Mouse (Mus musculus) activated CD4-positive, CD25-positive, alpha-beta regulatory T cell, adult 4 months (primary cell): ENCODE data around the gene Pdf. TPM values are rescaled to one million over a fixed set of nuclear protein-coding genes. Genes with fewer than 3 reads are reported as not detected.

Source experiments
- ATAC-seq: one replicate; pipeline ENCODE4 v1.8.0; 2017
- polyA plus RNA-seq, 2 experiments: library from polyadenylated mRNA; unstranded; fragments of 100-300 nt; shearing (Covaris generic); gene quantifications; one replicate each; pipeline ENCODE4 v1.2.1; 2017

The Pdf gene
- polyA plus RNA-seq = 1 to 10 TPM; 3.8 to 4.9 TPM

DNA sequence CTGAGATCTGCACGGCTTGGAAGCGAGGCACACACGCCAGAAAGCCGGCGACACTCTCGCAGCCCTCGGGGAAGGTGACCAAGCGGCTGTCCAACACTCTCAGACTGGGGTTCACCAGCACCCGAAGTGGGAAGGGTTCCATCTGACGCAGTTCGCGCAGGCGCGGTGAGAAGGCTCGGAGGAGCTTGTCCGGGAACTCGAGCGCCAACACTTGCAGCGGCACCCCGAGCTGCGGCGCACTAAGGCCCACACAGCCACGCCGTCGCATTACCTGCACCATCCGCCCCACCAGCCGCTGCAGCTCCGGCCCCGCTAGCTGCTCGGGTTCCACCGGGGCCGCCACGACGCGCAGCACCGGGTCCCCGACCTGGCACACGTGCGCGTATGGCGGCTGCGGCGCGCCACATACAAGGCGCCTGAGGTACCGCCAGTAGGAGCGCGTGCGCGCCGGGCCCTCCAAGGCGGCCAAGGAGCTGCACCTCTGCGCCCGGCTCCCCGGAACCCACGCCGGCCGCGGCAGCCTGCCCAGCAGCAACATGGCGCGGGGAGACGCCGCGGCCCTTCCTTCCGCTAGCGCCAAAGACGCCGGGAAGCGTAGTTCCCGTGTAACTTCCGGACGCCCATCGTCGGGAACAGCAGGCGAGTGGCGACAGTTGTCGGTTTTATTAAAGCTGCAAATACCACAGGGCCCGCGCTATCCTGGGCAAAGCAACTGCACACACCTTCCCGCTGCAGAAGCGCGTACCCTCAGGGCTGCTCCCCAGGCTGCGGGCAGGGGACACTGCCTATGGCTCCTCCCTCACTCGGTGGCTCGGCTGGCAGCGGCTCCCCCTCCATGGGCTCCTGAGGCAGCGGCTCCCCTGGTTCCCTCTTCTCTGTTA, at the start of gene Pdf:
TSS of gene Pdf (minus strand) at position 554 of the 881 bp plus-strand sequence.
- ATAC-seq = peak; percentile 70

DNA sequence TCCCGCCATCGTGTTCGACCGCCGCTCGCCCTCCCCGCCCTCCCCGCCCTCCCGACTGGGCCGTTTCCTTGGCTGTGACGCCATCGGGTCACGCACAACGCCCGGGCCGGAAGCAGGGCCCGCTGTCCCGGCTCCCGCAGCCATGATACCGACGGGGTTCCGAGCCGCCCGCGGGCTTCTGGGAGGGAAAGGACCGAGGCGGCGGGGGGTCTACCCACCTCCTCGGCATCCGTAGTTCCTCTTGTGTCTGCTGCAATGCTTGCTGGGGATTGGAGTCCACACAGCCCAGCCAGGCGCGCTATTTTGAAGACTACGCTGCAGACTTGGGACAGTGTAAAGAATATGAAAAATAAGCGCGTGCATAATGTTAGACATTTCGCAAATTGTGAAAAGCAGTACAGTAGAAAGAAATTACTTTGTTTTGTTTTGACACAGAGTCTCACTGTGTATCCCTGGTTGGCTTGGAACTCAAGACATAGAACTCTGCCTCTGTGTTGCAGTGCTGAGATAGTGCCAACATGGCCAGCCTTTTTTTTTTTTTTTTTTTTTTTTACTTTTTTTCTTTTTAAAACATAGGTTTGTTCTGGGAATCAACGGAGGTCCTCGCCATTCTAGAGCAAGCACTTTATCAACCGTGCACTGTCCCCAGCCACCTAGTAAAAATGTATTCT, 48.1 kb upstream of the Pdf start, which contains the start of gene Terf2:
TSS of gene Terf2 (minus strand) at position 182 of the 671 bp plus-strand sequence.
- ATAC-seq = peak; percentile 83

DNA sequence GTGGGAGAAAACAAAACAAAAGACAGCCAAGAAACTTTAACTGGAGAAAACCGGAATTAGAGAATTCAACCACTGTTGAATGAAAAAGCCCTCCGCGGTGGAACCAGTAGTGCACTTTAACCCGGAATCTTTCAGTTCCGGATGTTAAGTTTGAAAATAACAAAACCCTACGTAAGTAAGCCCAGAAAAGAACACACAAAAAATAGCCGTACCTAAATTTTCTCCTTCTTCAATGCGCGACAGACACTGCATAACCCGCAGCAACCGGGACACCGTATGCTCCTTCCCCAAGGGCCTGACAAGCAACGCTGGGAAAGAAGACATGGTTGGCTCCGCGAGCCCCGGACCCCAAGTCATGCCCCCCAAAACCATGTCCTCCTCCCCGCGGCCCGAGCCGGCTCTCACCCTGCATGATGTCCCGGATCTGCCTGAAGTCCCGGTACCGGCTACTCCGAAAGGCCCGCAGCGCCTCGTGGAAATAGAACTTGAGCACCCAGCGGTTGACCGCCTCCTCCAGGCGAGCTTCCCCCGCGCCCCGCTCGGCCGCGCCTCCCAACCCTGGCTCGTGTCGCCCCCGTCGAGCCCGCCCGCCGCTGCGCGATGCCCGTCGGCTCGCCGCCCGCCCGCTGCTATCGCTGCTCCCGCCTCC, 47.4 kb upstream of the Pdf start:
- peak; percentile 48 for ATAC-seq

DNA sequence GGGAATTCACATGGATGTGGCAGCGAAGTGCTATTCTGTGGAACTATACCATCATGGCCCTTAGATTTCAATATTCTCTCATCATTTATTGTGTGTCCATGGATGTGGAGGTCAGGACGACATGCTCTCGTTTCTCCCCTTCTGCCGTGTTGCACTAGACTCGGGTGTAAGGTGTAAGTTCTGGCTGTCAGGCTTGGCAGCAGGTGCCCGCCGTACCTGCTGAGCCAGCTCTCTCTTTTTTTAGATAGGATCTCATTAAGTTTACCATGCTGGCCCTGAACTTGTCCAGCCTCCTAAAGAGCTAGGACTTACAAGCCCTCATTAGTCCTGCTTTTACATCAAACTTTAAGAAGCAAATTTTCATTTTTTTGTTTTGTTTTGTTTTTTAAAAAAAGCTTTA, 42.1 kb upstream of the Pdf start:
- no peak for ATAC-seq

DNA sequence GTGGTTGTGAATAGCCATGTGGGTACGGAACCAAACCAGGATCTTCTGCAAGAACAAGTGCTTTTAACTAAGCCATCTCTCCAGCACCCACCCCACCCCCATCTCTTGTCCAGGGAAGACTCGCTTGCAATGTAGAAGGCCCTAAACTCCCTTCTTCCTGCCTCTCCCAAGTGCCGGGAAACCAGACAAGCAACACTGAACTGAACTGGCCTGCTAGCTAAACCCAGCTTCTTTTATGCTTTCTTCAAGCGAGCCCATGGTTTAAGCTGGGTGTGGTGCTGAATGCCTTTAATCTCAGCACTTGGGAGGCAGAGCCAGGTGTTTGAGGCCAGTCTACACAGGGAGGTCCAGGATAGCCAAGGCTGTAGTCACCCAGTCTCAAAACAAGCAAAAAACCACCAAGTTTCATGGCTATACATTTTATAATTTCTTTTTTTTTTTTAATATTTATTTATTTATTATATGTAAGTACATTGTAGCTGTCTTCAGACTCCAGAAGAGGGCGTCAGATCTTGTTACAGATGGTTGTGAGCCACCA, 40.2 kb upstream of the Pdf start:
- no peak for ATAC-seq

GRCm38 (mm10) chr8:107086018-107086417, 37.6 kb upstream of the Pdf start:
- no peak for ATAC-seq

DNA sequence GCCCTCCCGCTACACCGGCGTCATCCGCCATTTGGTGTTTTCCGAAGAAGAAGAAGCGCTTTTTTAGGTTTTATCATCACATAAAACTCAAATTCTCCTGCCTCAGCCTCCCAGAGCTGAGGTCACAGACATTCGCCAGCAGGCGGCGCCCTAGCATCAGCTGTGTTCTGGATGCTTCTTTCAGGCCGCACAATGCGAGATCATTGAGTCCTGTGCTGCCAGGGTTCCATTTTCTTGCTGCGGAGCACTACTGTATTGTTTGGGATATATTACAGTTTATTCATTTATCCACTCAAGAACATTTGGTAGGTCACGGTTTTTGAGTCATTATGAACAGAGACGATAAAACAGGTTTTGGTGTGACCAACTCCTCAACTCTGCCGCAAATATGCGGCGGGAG, 36.9 kb upstream of the Pdf start:
- no peak for ATAC-seq

DNA sequence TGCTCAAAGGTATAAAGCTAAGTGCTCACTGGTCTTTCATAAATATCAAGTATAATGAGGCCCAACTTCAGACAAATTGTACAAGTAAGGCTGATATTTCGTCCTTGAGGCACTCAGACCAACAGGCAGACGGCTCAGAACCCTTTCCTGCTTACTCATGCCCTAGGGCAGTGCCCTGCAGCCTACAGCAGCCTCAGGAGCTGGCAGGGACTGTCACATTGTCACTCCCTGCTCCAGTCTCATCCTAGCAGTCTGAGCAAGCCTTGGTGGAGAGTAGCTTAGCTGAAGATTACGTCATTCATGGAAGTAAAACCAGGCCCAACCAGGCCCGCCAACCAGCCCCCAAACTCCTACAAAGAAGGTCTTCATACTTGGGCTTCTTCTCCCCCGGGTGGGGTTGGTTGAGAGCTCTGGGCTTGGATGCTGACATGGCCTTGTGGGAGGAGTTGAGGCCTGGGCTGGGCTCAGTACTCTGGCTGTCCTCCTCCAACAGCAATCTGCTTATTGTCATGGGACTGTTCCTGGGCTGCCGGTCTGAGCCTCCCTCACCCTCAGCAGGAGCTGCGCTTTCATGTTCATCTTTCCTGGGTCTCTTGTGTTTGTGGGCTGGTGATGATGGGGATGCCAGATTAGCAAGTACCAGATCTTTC, 27.9 kb upstream of the Pdf start:
- no peak for ATAC-seq

DNA sequence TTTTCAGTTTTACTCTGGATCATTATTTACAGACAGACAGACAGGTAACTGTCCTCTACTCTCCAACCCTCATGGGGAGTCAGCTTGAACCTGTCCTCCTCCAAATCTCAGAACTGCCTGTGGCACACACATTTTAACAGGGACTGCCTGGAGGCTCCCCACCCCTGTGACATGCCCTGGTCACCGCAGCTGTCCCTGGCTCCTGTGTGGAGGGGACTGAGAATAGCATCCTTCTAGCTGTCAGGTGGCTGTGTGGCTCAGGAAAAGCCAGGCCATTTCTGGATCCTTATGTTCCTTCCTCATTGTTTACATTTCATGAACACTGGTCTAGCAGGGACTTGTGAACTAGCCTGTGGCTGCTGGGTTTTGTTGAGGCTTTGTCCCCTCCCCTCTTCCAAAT, 25.7 kb upstream of the Pdf start:
- ATAC-seq = no peak

GRCm38 (mm10) chr8:107073706-107074105, 25.3 kb upstream of the Pdf start:
- no peak for ATAC-seq

GRCm38 (mm10) chr8:107065511-107066496, 17.4 kb upstream of the Pdf start, which contains the start of gene Tmed6:
Tmed6 (minus strand) TSS chr8:107065644.
- no peak for ATAC-seq

DNA sequence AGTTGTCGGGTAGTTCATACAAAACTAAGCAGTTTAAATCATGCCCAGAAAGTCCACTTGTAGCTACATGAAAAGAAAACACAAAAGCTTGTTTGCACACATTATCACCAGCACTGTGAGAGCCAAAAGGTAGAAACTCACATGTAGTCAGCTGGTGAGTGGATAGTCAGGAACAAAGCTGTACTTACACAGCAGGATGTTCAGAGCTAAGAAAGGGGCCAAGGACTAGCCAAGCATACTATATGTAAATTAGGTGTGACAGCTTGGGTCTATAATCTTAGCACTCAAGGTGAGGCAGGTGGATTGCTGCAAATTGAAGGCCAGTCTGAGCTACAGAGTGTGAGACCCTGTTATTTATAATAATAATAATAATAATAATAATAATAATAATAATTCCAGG, 14.2 kb upstream of the Pdf start:
- ATAC-seq = no peak

- ATAC-seq = no peak
These were observed 8.6 kb upstream of the Pdf start for GRCm38 (mm10) chr8:107056973-107057369.

GRCm38 (mm10) chr8:107056076-107056972, 7.9 kb upstream of the Pdf start, which contains the start of the genes Cog8 and Nip7:
Cog8 (minus strand) TSS chr8:107056689.
Nip7 (plus strand) TSS chr8:107056877.
- ATAC-seq = peak; percentile 98

- ATAC-seq = no peak
These were observed 3.6 kb upstream of the Pdf start for GRCm38 (mm10) chr8:107052046-107052445.

GRCm38 (mm10) chr8:107049480-107049879, 1.1 kb upstream of the Pdf start:
- no peak for ATAC-seq

DNA sequence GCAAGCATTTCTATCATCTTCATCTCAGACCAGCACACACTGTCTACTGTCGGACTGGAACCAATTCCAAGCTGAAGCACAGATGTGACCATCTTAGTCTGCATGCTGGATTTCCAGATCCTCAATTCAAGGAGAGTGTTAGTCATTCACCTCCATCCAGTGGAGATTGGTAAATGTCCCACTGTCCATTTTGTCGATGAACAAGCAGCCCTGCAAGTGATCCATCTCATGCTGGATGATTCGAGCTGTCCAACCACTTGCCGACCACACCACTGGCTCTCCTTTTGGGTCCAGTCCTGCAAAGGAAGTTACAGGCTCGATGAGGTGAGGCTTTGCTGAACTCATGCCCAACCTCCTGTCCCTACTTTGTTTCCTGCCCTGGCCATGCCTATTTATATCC, 1.4 kb downstream of the Pdf start:
- no peak for ATAC-seq

DNA sequence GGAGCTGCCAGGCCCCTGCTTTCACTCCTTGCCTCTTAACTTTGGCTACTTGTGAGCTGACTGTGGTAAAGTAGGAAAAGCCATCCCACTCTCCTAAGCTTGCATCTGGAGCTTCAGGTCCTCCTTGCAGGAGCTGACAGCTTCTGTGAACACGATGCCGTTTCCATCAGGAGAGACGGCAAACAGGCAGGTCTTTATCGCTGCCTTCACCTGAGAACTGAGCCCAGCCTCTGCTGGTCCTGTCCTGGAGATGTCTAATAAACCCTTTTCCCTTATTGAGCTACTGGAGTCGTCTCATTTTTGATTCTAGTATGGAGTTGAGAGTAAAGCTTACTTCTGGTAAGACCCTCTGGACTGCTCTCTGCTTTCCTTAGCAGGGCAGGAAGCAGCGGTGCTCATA, 2.9 kb downstream of the Pdf start:
- ATAC-seq = no peak

DNA sequence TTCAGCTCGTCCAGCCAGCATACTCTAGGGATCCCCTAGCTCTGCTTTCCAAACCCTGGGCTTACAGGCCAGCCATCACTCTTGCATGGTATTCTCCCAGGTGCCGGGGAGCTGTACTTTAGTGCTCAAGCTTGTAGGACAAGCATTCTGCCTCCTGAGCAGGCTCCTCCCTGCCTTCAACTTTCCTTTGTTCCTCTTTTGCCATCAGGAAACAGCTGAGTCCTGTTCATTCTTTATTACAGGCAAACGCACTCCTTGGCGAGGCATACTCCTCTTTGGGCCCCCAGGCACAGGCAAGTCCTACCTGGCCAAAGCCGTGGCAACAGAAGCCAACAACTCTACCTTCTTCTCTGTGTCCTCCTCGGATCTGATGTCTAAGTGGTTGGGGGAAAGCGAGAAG, 7.8 kb downstream of the Pdf start:
- no peak for ATAC-seq

GRCm38 (mm10) chr8:107036626-107037025, 11.8 kb downstream of the Pdf start:
- ATAC-seq = no peak
